Mouse (Mus musculus) embryonic facial prominence, embryonic 10.5 days (tissue): Measurements from ENCODE around the gene Ergic1. TPM values are rescaled to one million over a fixed set of nuclear protein-coding genes. Genes with fewer than 3 reads are reported as not detected.

Experiments used
- DNase-seq: peaks from one replicate; pipeline ENCODE4 v3.0.0-alpha.2; 2017; ENCODE audit warnings: low spot score
- H3K27ac ChIP-seq: fragments of 300-500 bp; sonication (generic); replicated peaks from 2 replicates; pipeline ENCODE4 v1.5.1; 2016; ENCODE audit warnings: mild to moderate bottlenecking
- H3K27me3 ChIP-seq: fragments of 300-500 bp; sonication (generic); replicated peaks from 2 replicates; pipeline ENCODE4 v1.6.1; 2016; ENCODE audit warnings: low read depth, mild to moderate bottlenecking; ENCODE audit not compliant: poor library complexity, severe bottlenecking
- H3K36me3 ChIP-seq: fragments of 300-500 bp; sonication (generic); replicated peaks from 2 replicates; pipeline ENCODE4 v1.6.1; 2016; ENCODE audit warnings: mild to moderate bottlenecking, moderate library complexity
- H3K4me1 ChIP-seq: fragments of 300-500 bp; sonication (generic); 2 replicates; pipeline ENCODE4 v1.6.1; 2016
- H3K4me3 ChIP-seq: fragments of 300-500 bp; sonication (generic); 2 replicates; pipeline ENCODE4 v1.5.1; 2016; ENCODE audit warnings: mild to moderate bottlenecking, moderate library complexity
- H3K9me3 ChIP-seq: fragments of 300-500 bp; sonication (generic); 2 replicates; pipeline ENCODE4 v1.6.1; 2016; ENCODE audit warnings: mild to moderate bottlenecking
- WGBS: fragments of 180-500 bp; shearing (Covaris S2); methylation state at CpG from one replicate; pipeline ENCODE4 v1.1.7; 2016; 5-methylcytosine and 5-hydroxymethylcytosine counted together
- polyA plus RNA-seq: library from polyadenylated mRNA; unstranded; fragments of >200 nt; fragmentation: Nextera tagmentation; extraction: Ambion mirVana; gene quantifications from 2 replicates; pipeline ENCODE4 v1.2.1, GENCODE M21; 2016

Gene Ergic1
- polyA plus RNA-seq, 1 experiment from 2014 or later, result 109 TPM

DNA sequence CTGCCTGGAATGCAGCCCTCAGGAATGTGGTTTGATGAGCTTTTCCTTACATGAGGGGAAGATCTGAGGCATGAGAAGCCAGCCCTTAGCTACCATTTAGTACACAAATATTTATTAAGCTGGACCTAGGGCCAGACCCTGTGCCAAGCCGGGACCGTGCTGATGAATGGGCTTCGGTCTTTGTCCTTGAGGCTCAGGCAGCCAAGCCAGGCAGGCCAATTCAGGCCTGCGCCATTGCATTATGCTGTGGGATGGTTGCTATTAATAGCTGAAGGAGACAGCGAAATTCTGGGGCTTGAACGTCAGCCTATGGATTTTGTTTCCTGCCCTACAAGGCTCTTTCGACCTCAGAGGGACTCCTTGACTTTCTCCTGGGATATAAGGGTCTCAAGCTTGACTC is 50.0 kb downstream of the Ergic1 start:
- Histone ChIP-seq H3K4me3 (no peak overlapping the region), H3K27ac (no peak overlapping the region), H3K27me3 (no peaks in the 10 kb centered on the region), H3K4me1 (no peaks in the 10 kb centered on the region), H3K36me3 (peaks cover 85% of the 10 kb centered on the region), H3K9me3 (no peaks in the 10 kb centered on the region)
- DNase-seq, result no peak
- 81% methylated on average over 7 of the region's 7 CpGs for WGBS

DNA sequence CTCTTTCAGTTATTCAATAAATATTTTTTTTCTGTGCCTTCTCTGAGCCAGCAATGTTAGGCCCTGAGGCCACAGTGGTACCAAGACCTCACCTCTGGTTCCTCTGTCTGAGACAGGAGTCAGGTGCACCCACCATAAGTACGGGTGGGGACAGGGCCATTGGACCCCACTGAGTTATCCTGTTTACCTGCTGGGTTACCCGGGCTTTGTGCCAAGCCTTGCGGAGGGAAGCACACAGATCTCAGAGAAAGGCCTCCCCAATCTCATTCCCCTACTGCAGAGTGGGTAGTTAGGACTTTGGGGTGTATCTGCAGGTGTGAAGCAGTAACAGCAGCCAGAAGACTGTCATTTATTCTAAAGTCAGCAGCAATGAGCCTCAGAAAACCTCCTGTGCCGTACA is 50.6 kb downstream of the Ergic1 start:
- DNase-seq, result no peak
- Histone ChIP-seq H3K27me3 (no peaks in the 10 kb centered on the region), H3K27ac (no peak overlapping the region), H3K4me1 (no peaks in the 10 kb centered on the region), H3K4me3 (no peak overlapping the region), H3K9me3 (no peaks in the 10 kb centered on the region), H3K36me3 (peaks cover 88% of the 10 kb centered on the region)
- WGBS, result 93% methylated on average over 4 of the region's 4 CpGs

DNA sequence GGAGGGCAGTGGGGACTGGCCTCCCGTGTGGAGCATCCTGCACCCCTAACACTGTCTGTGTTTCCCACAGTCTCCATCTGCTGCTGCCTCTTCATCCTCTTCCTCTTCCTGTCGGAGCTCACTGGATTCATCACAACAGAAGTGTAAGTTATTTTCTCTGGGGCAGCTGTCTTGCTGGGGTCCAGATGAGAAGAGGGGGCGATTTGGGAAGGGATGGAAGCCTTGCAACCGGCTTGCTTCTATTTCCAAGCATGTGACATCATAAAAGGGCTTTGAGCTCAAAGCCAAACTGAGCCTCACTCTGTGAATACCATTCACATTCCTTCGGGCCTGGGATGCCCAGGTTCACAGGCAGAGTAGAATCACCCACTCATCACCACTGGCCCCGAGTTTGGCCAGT is 53.0 kb downstream of the Ergic1 start:
- Histone ChIP-seq H3K4me3 (no peak overlapping the region), H3K9me3 (no peaks in the 10 kb centered on the region), H3K27me3 (no peaks in the 10 kb centered on the region), H3K4me1 (no peaks in the 10 kb centered on the region), H3K27ac (no peak overlapping the region), H3K36me3 (peaks cover 92% of the 10 kb centered on the region)
- WGBS, result 86% methylated on average over 6 of the region's 6 CpGs
- no peak for DNase-seq

DNA sequence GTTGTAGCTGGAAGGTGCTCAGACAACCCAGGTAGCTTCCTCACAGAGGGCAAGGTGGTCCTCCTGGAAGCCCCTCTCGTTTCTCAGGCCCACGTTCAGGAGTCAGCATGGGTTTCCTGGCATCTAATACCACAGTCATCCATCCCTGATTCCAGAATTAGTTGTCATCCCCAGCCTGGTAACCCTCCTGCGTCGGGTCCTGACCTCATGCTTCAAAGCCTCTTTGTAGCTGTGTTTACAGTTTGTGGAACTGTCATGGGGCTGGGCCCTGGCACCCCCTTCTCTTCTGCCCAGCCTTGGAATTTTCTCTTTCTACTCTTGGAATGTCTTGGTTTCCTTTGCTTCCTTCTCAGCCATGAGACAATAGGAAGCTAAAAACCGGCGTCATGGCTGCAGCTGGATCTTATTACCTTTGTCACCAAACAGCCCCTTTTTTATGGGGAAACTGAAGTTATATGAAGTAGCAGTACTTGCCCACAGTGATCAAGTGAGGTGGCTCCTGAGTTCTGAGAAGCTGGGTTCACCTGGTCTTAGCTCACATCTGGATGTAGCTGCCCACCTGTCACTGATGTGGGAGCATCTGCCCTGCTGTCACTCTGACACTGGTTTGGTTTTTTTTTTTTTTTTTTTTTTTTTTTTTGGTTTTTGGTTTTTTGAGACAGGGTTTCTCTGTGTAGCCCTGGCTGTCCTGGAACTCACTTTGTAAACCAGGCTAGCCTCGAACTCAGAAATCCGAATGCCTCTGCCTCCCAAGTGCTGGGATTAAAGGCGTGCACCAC is 53.6 kb downstream of the Ergic1 start:
- WGBS, result 81% methylated on average over 9 of the region's 9 CpGs
- no peak for DNase-seq
- H3K27ac ChIP-seq, result no peak overlapping the region
- H3K36me3 ChIP-seq, result peaks cover 92% of the 10 kb centered on the region
- no peaks in the 10 kb centered on the region for H3K4me1 ChIP-seq
- H3K27me3 ChIP-seq, result no peaks in the 10 kb centered on the region
- H3K4me3 ChIP-seq, result no peak overlapping the region
- no peaks in the 10 kb centered on the region for H3K9me3 ChIP-seq

DNA sequence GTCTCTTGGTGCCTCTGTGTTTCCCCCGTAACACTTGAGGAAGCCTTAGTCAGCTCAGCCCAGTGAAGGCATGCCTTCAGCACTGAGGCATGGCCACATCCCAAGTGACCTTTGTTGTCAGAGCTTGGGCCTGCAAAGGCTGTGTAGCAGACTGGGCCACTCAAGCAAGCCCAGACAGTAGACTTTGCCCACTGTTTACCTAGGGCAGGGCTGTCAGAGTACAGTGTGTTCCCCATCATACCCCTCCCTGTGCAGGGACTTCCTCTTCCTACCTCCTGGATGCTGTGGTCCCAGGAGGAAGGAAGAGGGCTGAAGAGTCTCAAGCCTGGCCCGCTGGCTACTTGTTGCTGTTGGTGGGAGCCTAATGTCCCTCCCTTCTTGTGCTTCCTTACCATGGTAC is 55.4 kb downstream of the Ergic1 start:
- no peak for DNase-seq

DNA sequence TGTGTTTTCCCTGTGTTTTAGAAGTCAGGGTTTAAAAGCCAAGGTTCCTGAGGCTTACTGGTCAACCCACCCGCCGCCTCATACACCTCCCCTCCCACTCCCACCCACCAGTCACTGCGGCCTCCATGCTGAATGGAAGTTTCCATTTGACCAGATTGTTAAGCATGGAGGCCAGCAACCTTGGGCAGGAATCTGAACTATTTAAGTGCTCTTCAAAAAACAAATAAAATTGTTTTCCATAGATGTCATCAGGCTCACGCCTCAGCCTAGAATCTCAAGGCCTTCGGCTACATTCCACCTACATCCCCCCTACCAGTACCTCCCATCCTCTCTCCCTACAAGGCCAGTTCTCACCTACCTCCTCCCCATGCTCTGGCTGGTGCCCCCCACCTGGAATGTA is 57.2 kb downstream of the Ergic1 start:
- no peaks in the 10 kb centered on the region for H3K9me3 ChIP-seq
- H3K4me3 ChIP-seq, result no peak overlapping the region
- H3K27ac ChIP-seq, result no peak overlapping the region
- no peaks in the 10 kb centered on the region for H3K27me3 ChIP-seq
- 93% methylated on average over 5 of the region's 5 CpGs for WGBS
- H3K36me3 ChIP-seq, result peaks cover 92% of the 10 kb centered on the region
- no peaks in the 10 kb centered on the region for H3K4me1 ChIP-seq
- DNase-seq, result no peak

More for the DNA sequence above, 55.4 kb downstream of the Ergic1 start:
- no peak overlapping the region for H3K4me3 ChIP-seq
- H3K4me1 ChIP-seq, result no peaks in the 10 kb centered on the region
- 96% methylated on average over 2 of the region's 2 CpGs for WGBS
- H3K36me3 ChIP-seq, result peaks cover 92% of the 10 kb centered on the region
- no peak overlapping the region for H3K27ac ChIP-seq
- H3K27me3 ChIP-seq, result no peaks in the 10 kb centered on the region
- H3K9me3 ChIP-seq, result no peaks in the 10 kb centered on the region

DNA sequence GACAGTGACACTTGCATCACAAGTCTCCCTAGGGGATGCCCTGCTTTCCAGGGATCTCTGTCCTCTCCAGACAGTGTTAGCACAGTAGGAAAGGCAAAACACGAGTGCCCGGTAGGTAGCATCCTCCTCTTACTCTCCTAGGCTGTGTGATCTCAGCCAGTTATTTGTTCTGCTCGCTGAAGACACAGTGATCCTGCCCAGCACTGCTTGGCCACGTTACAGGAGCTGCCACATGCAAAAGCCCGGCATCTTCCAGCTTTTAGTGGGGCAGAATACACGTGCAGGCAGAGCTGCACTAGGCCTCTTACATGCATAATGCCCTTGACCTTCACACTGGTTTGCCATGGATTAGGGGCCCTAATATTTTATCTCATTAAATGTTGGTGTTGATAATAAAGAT is 58.3 kb downstream of the Ergic1 start:
- 89% methylated on average over 6 of the region's 6 CpGs for WGBS
- H3K27ac ChIP-seq, result no peak overlapping the region
- no peaks in the 10 kb centered on the region for H3K27me3 ChIP-seq
- no peaks in the 10 kb centered on the region for H3K4me1 ChIP-seq
- no peaks in the 10 kb centered on the region for H3K9me3 ChIP-seq
- no peak for DNase-seq
- H3K36me3 ChIP-seq, result peaks cover 92% of the 10 kb centered on the region
- H3K4me3 ChIP-seq, result no peak overlapping the region

DNA sequence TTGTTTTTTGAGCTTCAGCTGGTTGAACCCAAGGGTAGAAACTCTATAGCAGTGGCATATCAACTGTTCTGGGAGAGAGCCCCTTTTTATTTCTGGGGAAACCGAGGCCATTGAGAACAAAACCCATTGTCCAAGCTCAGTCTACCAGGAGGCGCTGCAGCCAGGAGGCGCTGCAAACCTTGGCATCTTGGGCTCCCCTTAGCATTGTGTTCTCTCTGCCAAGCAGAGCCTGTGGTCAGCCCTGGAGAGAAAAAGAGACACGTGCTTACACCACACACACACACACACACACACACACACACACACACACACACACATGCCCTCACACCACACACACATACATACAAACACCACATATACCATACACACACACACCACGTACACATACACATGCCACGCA is 59.0 kb downstream of the Ergic1 start:
- Histone ChIP-seq H3K27ac (no peak overlapping the region), H3K4me3 (no peak overlapping the region), H3K36me3 (peaks cover 94% of the 10 kb centered on the region), H3K9me3 (no peaks in the 10 kb centered on the region), H3K27me3 (no peaks in the 10 kb centered on the region), H3K4me1 (no peaks in the 10 kb centered on the region)
- no peak for DNase-seq
- 94% methylated on average over 6 of the region's 6 CpGs for WGBS

DNA sequence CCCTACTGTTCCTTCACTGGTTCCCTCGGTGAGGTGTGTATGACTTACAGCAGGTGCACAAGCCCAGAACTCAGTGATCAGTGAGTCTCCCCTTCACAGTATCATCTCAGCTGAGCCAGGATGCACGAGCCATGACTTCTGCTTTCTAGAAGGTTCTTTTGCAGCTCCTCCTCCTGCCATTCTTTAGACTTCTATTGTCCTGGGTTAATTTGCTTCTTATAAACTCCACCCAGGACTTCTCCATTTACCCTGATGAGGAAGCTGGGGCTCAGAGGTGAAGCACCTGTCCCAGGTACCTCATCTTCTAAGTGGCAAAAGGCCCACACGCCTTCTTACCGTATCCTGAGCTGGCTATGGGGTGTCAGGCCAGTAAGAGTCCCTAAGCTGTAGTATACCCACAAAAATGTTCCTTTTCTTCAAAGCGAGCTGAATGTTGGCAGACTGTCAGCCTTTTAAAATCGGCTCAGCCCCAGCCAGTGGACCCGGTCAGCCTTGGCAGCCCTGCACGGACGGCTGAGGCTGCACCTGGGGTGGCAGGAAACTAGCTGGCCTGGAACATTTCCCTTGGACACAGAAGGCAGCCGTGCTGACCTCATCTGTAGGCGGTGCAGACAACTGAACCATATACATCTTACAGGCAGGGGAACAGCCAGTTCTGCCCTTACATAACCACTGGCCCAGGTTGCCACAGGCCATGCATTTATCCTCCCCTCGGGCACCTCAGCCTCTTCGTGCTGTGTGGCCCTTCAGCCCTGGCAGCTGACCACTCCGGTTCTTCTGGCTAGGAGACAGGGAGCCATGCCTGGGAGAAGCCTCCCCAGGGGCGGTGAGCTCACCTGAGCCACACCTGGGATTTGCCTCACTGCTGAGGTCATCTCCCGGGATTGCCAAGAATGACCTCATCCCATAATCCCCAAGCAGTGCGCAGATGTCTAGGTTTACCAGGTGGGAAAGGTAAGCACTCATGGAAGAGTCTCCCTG is 59.8 kb downstream of the Ergic1 start:
- DNase-seq, result no peak
- Histone ChIP-seq H3K36me3 (peaks cover 94% of the 10 kb centered on the region), H3K4me3 (no peak overlapping the region), H3K27ac (no peak overlapping the region), H3K4me1 (no peaks in the 10 kb centered on the region), H3K27me3 (no peaks in the 10 kb centered on the region), H3K9me3 (no peaks in the 10 kb centered on the region)
- 90% methylated on average over 17 of the region's 17 CpGs for WGBS

DNA sequence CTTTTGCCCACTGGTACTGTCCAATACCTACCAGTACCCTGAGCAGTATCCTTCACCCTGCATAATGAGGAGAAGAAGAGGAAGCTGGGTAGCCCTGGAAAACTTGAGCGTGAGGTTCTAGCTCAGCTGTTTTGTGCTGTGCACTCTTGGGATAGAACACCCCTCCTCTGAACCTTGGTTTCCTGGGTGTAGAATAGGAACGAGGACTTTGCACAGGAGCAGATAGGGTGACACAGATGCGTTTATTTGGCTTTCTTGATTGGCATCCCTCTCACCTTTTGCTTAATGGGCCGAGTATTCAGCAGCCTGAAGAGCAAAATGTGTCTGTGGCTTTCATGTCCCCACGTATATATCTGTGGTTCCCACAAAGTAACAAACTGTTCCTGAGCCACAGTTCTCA is 60.6 kb downstream of the Ergic1 start:
- Histone ChIP-seq H3K9me3 (no peaks in the 10 kb centered on the region), H3K4me1 (no peaks in the 10 kb centered on the region), H3K27ac (no peak overlapping the region), H3K36me3 (peaks cover 94% of the 10 kb centered on the region), H3K27me3 (no peaks in the 10 kb centered on the region), H3K4me3 (no peak overlapping the region)
- WGBS, result 86% methylated on average over 5 of the region's 5 CpGs
- DNase-seq, result no peak

DNA sequence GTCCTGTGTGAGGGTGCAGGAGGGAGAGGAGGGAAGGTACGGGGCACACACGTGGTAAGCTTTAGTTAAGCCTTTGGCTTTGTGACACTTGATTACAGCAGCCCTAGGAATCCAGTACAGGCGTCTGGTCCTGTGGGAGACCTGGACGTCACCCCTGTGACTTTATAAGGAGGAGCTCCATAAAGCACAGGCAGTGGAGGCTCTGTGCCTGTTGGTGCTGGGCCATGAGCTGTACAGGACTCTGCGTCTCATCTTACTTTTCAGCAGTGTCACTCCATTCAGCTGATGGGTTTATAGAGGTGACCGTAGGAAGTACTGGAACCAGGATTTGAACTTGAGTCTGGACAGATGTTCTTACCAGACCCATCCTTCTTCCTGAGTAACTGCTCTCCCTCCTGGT is 62.7 kb downstream of the Ergic1 start:
- no peaks in the 10 kb centered on the region for H3K9me3 ChIP-seq
- DNase-seq, result no peak
- peaks cover 94% of the 10 kb centered on the region for H3K36me3 ChIP-seq
- WGBS, result 94% methylated on average over 6 of the region's 6 CpGs
- H3K27me3 ChIP-seq, result no peaks in the 10 kb centered on the region
- H3K4me3 ChIP-seq, result no peak overlapping the region
- H3K27ac ChIP-seq, result no peak overlapping the region
- H3K4me1 ChIP-seq, result no peaks in the 10 kb centered on the region

DNA sequence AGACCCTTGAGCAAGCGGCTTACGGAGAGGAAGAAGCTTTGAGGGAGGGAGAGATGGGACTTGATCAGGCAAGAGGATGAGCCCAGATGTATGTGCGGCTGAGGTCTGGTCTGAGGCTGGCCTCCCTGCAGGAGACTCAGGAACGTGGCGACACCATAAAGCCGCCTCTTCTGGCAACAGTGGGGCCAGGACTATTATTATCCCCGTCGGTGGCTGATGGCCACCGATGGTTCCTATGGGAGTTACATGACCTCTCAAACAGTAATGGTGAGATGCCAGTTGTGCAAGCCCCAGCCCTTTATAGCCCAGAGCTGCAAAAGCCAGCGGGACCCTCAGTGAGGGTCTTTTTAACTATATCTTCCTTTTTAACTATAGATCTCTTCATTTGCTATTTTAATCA is 63.7 kb downstream of the Ergic1 start:
- Histone ChIP-seq H3K9me3 (no peaks in the 10 kb centered on the region), H3K4me1 (no peaks in the 10 kb centered on the region), H3K4me3 (no peak overlapping the region), H3K27me3 (no peaks in the 10 kb centered on the region), H3K36me3 (peaks cover 95% of the 10 kb centered on the region), H3K27ac (no peak overlapping the region)
- WGBS, result 95% methylated on average over 10 of the region's 10 CpGs
- DNase-seq, result no peak
